Mouse (Mus musculus): ENCODE results near the gene Rhpn2.
"Not testable (repeated sequence)": the region's sequence is repeated elsewhere in the genome, so short reads cannot be mapped to it uniquely, and the experiment has no call there.

Rhpn2 gene

DNA sequence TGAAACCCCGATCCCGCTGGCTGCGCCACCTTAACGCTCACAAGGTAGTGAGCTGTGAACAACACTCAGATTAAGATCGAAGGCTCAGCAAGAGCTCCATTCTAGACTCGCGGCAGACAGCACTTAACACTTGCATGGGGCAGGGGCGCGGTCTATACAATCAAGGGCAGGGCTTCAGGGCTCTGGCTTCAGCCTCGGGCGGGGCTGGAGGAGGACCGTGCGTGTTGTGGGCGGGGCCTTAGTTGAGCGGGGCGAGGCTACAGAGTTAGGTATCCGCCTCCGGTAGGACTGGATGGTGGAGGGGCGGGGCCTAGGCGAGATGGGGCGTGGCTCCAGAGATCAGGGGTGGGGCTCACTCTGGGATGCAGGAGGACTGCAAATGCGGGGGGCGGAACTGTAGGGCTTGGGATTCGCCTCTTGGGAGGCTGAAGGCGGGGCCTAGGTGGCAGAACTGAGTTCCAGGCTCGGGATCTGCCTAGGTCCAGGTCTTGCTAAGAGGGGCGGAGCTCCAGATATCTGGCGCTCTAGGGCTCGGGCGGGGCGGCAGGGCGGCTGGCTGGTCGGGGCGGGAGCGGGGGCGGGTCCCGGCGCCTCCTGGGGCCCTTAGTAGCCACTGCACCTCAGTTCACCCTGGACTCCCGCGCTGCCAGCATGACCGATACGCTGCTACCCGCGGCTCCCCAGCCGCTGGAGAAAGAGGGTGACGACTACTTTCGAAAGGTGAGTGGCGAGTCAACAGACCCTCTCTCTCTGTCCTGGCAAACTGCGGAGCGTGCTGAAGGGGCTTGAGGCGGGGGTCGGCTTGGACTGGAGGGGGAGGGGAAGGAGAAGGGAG, at the start of gene Rhpn2:
Gene Rhpn2 (plus strand): TSS at position 479 of the 835 bp plus-strand sequence.
- peak; percentile 100 for DNase-seq

DNA sequence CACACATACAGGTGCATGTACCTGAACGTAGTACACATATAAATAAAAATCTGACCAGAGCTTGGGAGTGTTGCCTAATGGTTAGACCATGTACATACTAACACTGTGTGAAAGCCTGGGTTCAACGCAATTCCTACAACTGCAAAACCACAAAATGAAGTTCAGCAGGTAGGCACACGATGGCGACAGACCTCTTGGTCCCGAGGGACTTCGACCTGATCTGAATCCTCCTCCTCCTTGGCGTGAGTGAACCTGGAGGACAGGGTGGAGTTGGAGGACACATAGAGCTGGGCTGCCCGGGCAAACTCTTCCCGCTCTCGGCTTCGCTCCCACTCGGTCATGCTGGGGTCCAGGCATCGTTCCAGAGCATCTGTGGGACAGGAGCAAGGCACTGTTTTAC, 40.5 kb upstream of the Rhpn2 start:
- no peak for DNase-seq

- no peak for DNase-seq
Measured at GRCm38 (mm10) chr7:35295631-35296030, 38.3 kb upstream of the Rhpn2 start.

DNA sequence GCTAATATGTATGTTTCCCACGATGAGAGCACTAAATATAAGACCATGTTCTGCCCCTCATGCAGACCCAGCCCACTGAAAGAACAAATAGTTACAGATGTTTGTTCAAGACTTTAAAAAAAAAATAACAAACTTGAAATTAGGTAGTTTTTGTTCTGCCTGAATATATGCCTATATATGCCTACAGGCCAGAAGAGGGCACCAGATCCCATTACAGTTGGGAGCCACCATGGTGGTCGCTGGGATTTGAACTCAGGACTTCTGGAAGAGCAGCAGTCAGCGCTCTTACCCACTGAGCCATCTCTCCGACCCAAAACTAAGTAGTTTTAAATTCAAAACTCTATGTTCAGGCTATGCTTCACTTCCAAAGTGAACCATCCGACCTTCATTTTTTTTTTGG, 36.1 kb upstream of the Rhpn2 start:
- DNase-seq, result no peak

- DNase-seq, result no peak
Measured at GRCm38 (mm10) chr7:35299656-35300055, 34.3 kb upstream of the Rhpn2 start.

GRCm38 (mm10) chr7:35300792-35301191, 33.2 kb upstream of the Rhpn2 start:
- no peak for DNase-seq

DNA sequence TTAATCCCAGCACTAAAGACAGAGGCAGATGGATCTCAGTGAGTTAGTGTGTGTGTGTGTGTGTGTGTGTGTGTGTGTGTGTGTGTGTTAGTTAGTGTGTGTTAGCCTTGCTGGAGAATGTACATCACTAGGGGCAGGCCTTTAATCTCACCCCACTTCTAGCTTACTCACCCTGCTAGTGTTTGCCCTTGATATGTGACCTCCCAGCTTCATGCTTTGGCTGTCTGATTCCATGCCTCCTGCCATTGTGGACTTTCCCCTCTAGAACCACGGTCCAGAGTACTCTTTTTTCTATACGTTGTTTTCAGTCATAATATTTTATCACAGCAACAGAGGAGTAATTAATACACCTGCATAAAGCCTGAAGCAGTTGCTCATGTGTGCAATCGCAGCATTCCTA, 22.8 kb upstream of the Rhpn2 start:
- DNase-seq, result no peak

DNA sequence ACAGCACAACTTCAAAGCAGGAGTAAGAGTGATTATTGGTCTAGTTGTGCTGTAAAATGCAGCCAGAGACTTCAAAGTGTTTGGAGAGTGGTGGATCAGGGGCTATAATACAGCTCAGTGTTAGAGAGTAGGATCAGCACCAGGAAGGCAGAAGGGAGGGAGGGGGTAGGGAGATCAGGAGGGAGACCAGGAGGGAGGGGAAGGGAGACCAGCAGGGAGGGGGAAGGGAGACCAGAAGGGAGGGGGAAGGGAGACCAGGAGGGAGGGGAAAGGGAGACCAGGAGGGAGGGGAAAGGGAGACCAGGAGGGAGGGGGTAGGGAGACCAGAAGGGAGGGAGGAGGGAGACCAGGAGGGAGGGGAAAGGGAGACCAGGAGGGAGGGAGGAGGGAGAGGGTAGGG, 19.8 kb upstream of the Rhpn2 start:
- no peak for DNase-seq

- DNase-seq, result peak; percentile 91
Measured at GRCm38 (mm10) chr7:35317729-35318609, 16.0 kb upstream of the Rhpn2 start, which contains the start of gene Gpatch1. Gpatch1 (minus strand) TSS chr7:35318440.

DNA sequence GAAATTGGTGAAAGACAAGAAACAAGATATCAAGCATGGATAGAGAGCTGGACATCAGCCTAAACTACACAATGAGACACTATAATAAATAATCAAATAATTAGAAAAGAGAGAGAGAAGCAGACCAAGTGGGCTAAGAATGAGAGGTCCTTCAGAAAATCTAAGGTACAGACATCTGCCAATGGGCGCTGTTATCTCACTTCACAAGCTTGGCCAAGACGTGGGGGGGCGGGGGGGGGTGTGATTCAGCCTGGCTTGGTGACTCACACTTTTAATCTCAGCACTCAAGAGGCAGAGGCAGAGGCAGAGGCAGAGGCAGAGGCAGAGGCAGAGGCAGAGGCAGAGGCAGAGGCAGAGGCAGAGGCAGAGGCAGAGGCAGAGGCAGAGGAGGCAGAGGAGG, 14.7 kb upstream of the Rhpn2 start:
- DNase-seq, result not testable (repeated sequence)

GRCm38 (mm10) chr7:35319755-35320154, 14.2 kb upstream of the Rhpn2 start:
- no peak for DNase-seq

DNA sequence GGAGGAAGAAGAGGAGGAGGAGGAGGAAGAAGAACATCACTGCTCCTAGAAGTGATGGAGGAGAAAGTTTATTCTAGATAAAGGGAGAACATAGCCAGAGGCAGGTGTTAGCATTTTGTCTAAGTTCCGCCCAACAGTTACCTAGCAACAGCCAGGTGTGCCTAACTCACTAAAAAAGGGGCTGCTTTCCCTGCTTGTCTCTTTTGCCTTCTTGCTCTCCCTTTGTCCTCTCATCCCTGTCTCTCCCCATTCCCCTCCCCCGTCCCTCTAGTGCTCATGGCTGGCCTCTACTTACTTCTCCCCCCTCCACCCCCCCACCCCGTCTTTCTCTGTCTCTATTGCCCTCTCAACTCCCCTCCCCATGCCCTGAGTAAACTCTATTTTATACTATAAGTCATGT, 11.8 kb upstream of the Rhpn2 start:
- no peak for DNase-seq

DNA sequence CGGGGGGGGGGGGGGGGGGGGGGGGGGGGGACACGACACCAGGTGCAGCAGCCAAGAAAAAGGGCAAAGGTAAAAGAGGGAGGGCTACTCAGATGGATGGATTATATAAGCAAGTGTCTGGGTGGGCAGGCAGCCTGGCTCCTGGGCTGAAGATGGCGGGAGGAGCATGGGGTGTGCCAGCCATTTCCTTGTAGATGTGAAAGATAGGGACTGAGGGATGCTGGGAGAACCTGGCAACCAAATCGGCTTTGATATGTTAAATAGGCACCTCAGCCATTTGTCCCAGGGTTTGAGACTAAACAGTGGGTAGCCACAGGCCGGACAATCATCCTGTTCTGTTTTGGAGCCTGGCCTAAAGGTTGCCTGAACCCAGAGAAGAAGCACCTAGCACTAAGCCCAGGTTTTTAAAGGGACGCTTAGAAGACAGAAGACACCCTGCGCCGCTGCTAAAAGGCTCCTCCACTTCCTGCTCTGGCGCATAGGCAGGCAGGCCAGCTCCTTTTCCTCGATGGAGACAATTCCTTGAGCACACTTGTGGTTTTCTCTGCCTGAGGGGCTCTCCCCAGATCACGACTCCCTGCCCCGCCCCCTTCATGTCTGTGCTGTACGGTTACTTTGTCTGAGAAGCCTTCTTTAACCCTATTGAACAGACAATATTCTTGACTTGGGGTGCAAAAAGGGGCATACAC, 11.1 kb upstream of the Rhpn2 start:
- DNase-seq, result peak; percentile 9

DNA sequence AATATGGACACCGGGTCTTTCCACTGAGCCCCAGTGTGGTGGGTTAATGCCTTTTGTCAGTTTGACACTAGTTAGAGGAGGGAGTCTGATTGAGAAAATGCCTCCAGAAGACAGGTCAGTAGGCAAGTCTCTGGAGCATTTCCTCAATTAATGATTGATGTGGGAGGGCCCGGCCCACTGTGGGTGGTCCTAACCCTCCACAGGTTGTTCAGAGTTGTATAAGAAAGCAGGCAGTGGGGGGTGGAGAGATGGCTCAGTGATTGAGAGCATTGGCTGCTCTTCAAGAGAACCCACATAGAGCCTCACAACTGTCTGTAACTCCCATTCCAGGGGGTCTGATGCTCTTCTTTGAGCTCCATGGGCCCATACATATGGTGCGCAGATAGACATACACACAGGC, 2.4 kb upstream of the Rhpn2 start:
- no peak for DNase-seq

- DNase-seq, result no peak
Measured at GRCm38 (mm10) chr7:35333231-35333651, 729 bp upstream of the Rhpn2 start.

DNA sequence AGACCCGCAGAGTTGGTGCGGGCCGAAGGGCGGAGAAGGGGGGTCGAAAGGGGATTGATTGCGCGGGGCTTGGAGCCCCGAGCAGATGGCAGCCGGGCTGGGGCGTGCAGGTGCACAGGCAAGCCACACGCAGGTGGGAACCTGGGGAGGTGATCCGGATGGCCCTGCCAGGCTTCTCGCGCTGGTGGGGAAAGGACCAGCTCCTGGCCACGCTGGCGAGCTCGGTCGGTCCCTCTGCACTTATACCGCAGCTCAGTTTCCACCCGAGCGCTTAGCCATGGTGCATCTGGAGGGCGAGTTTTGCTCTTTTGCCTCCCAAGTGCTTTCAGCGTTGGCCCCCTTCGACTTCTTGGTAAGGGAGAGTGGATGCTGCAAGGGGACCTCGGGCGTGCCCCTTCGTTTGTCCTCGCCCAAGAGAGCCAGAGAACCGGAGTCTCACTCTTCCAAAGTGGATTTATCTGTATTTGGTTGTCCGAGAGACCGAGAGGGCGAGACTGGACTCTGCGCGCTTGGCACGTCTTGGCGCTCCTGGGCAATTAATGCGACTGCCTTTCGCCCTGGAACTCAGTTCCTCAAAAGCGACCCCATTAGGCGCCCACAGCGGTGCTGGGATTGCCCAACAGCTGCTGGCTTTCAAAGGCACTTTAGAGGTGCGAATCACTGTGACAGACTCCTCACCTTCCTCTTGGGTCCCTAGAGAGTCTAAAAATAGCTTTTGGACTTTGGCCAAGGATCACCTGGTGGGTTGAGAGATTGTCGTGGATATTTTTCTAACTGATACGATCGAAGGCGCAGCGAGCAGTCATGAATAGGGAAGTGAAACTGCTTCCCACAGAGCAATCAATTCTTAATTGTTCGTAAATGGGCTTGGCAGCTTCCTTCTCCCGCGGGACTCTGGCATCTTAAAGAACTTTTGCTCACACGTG, 820 bp downstream of the Rhpn2 start:
- peak; percentile 32 for DNase-seq

DNA sequence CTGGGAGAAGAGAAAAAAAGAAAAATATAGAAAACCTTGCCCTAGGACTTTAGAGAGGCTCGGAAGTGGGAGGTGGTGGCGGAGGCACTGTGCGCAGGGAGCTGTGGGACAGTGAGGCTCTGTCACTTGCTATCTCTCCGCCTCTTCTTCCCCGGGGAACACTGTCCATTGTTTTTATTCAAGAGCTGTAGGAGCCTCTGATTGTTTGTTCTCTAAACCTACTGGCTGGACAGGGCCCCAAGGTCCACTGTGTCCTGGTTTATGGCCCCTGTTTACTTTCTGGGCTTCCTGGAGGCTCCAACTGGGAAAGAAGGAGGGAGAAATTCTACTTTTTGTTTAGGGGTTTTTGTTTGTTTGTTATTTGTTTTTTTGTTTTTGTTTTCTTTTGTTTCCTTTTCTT, 6.2 kb downstream of the Rhpn2 start:
- DNase-seq, result no peak

- peak; percentile 16 for DNase-seq
Measured at GRCm38 (mm10) chr7:35341282-35341681, 7.3 kb downstream of the Rhpn2 start.

- no peak for DNase-seq
Measured at GRCm38 (mm10) chr7:35342498-35342897, 8.5 kb downstream of the Rhpn2 start.

DNA sequence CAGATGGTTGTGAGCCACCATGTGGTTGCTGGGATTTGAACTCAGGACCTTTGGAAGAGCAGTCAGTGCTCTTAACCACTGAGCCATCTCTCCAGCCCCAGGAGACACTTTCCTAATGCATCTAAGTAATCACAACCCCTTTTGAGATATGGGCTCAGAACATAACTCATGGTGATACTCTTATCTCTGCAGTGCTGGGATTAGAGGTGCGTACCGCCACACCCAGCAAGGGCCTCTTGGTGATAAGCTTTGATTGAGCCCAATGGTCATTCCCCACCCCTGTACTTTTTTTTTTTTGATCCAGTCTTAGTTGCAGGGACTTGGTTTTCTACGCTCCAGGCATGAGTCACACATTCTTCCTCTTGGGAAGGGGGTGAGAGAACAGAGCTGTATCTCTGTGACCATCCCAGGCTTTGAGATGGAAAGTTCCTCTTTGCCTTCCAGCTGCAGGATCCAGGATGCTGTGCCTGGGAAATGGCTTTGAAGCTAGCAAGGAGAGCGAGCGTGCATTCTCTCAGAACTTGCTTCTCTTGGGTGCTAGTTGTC, 10.9 kb downstream of the Rhpn2 start:
- DNase-seq, result no peak

GRCm38 (mm10) chr7:35347918-35348700, 14.1 kb downstream of the Rhpn2 start:
- DNase-seq, result no peak

Data from cerebellum, adult 11 months (tissue).